Mouse (Mus musculus) embryonic facial prominence, embryonic 12.5 days (tissue): ENCODE data around the gene Apon. TPM values are rescaled to one million over a fixed set of nuclear protein-coding genes. Genes with fewer than 3 reads are reported as not detected.

ENCODE experiments used
- ATAC-seq: fragments of 200-750 bp; cut with Nextera tagmentation; 2 replicates; pipeline ENCODE4 v1.8.0; 2017; ENCODE audit not compliant: insufficient number of reproducible peaks, insufficient read depth, low FRiP score, low TSS enrichment
- H3K27ac ChIP-seq: fragments of 300-500 bp; sonication (generic); 2 replicates; pipeline ENCODE4 v1.5.1; 2016; ENCODE audit warnings: mild to moderate bottlenecking
- H3K27me3 ChIP-seq: fragments of 300-500 bp; sonication (generic); 2 replicates; pipeline ENCODE4 v1.6.1; 2016; ENCODE audit warnings: mild to moderate bottlenecking, moderate library complexity
- H3K36me3 ChIP-seq: fragments of 300-500 bp; sonication (generic); 2 replicates; pipeline ENCODE4 v1.6.1; 2016; ENCODE audit warnings: mild to moderate bottlenecking
- H3K4me1 ChIP-seq: fragments of 300-500 bp; sonication (generic); 2 replicates; pipeline ENCODE4 v1.6.1; 2016
- H3K4me2 ChIP-seq: fragments of 300-500 bp; sonication (generic); replicated peaks from 2 replicates; pipeline ENCODE4 v1.6.1; 2016; ENCODE audit warnings: mild to moderate bottlenecking, moderate library complexity
- H3K4me3 ChIP-seq: fragments of 300-500 bp; sonication (generic); 2 replicates; pipeline ENCODE4 v1.5.1; 2016; ENCODE audit warnings: mild to moderate bottlenecking
- H3K9ac ChIP-seq: fragments of 300-500 bp; sonication (generic); 2 replicates; pipeline ENCODE4 v1.6.1; 2016; ENCODE audit warnings: mild to moderate bottlenecking, moderate library complexity
- H3K9me3 ChIP-seq: fragments of 300-500 bp; sonication (generic); 2 replicates; pipeline ENCODE4 v1.6.1; 2016; ENCODE audit warnings: mild to moderate bottlenecking, moderate library complexity
- WGBS: fragments of 180-500 bp; shearing (Covaris S2); methylation state at CpG from one replicate; pipeline ENCODE4 v1.1.7; 2016; 5-methylcytosine and 5-hydroxymethylcytosine counted together
- polyA plus RNA-seq: library from polyadenylated mRNA; unstranded; fragments of >200 nt; fragmentation: Nextera tagmentation; extraction: Ambion mirVana; gene quantifications from 2 replicates; pipeline ENCODE4 v1.2.1, GENCODE M21; 2016

The Apon gene
- polyA plus RNA-seq, 1 experiment from 2014 or later = 0.90 TPM

- Histone ChIP-seq H3K36me3 (no peaks in the 10 kb centered on the region), H3K4me1 (no peaks in the 10 kb centered on the region), H3K9ac (no peak overlapping the region), H3K9me3 (no peaks in the 10 kb centered on the region), H3K4me3 (no peak overlapping the region), H3K4me2 (no peak overlapping the region), H3K27ac (no peak overlapping the region), H3K27me3 (peaks cover 4% of the 10 kb centered on the region; the same call in 1 of the 2 replicates)
- no peak for ATAC-seq
- WGBS = 94% methylated on average over 18 of the region's 18 CpGs
Measured at GRCm38 (mm10) chr10:128218387-128219117, 35.3 kb upstream of the Apon start.

- H3K27ac ChIP-seq = no peak overlapping the region
- H3K9ac ChIP-seq = no peak overlapping the region
- WGBS = 56% methylated on average over 16 of the region's 16 CpGs
Measured at GRCm38 (mm10) chr10:128221533-128222286, 32.2 kb upstream of the Apon start.

GRCm38 (mm10) chr10:128225064-128225463 is 28.8 kb upstream of the Apon start:
- no peak overlapping the region for H3K4me3 ChIP-seq
- H3K27ac ChIP-seq = peak overlapping the region; percentile 72
- ATAC-seq = no peak
- no peaks in the 10 kb centered on the region for H3K36me3 ChIP-seq
- H3K4me1 ChIP-seq = peaks cover 13% of the 10 kb centered on the region
- H3K27me3 ChIP-seq = no peaks in the 10 kb centered on the region
- H3K4me2 ChIP-seq = no peak overlapping the region
- H3K9ac ChIP-seq = no peak overlapping the region
- WGBS = 29% methylated on average over 5 of the region's 5 CpGs
- no peaks in the 10 kb centered on the region for H3K9me3 ChIP-seq

More at GRCm38 (mm10) chr10:128221533-128222286, 32.2 kb upstream of the Apon start:
- Histone ChIP-seq H3K4me3 (no peak overlapping the region), H3K4me2 (no peak overlapping the region), H3K4me1 (peaks cover 13% of the 10 kb centered on the region), H3K9me3 (no peaks in the 10 kb centered on the region), H3K36me3 (no peaks in the 10 kb centered on the region), H3K27me3 (no peaks in the 10 kb centered on the region)
- no peak for ATAC-seq

- no peak within 1 kb of the TSS for H3K9ac ChIP-seq
- H3K36me3 ChIP-seq = no peaks in the 10 kb centered on the region
- H3K4me3 ChIP-seq = no peak within 1 kb of the TSS
- WGBS = 42% methylated on average over 4 of the region's 4 CpGs
- H3K27me3 ChIP-seq = no peaks in the 10 kb centered on the region
- peak within 1 kb of the TSS; percentile 72 for H3K27ac ChIP-seq
- H3K9me3 ChIP-seq = no peaks in the 10 kb centered on the region
- H3K4me1 ChIP-seq = peaks cover 13% of the 10 kb centered on the region
- no peak within 1 kb of the TSS for H3K4me2 ChIP-seq
- ATAC-seq = no peak
Measured at GRCm38 (mm10) chr10:128225538-128225937, 28.4 kb upstream of the Apon start, which contains the start of gene Mip. Gene Mip, plus strand, starts transcription at chr10:128225838.

- H3K4me3 ChIP-seq = no peak overlapping the region
- H3K27me3 ChIP-seq = no peaks in the 10 kb centered on the region
- no peak overlapping the region for H3K27ac ChIP-seq
- no peak overlapping the region for H3K9ac ChIP-seq
- ATAC-seq = no peak
- peaks cover 20% of the 10 kb centered on the region for H3K4me1 ChIP-seq
- H3K4me2 ChIP-seq = no peak overlapping the region
- H3K9me3 ChIP-seq = no peaks in the 10 kb centered on the region
- no peaks in the 10 kb centered on the region for H3K36me3 ChIP-seq
- WGBS = 84% methylated on average over 9 of the region's 9 CpGs
Measured at GRCm38 (mm10) chr10:128227592-128227991, 26.3 kb upstream of the Apon start.

- ATAC-seq = no peak
- 92% methylated on average over 8 of the region's 8 CpGs for WGBS
- Histone ChIP-seq H3K4me2 (no peak overlapping the region), H3K27me3 (no peaks in the 10 kb centered on the region), H3K9ac (no peak overlapping the region), H3K9me3 (no peaks in the 10 kb centered on the region), H3K4me3 (no peak overlapping the region), H3K4me1 (peaks cover 20% of the 10 kb centered on the region), H3K36me3 (no peaks in the 10 kb centered on the region), H3K27ac (no peak overlapping the region)
Measured at GRCm38 (mm10) chr10:128228009-128228408, 25.9 kb upstream of the Apon start.

GRCm38 (mm10) chr10:128230582-128230981 is 23.3 kb upstream of the Apon start:
- Histone ChIP-seq H3K36me3 (no peaks in the 10 kb centered on the region), H3K4me2 (peak overlapping the region; percentile 55; the same call in 1 of the 2 replicates), H3K9me3 (no peaks in the 10 kb centered on the region), H3K27me3 (no peaks in the 10 kb centered on the region), H3K4me1 (peaks cover 23% of the 10 kb centered on the region), H3K27ac (peak overlapping the region; percentile 92), H3K4me3 (no peak overlapping the region; the same call in 1 of the 2 replicates), H3K9ac (no peak overlapping the region)
- WGBS = 73% methylated on average over 12 of the region's 12 CpGs
- ATAC-seq = no peak

- no peaks in the 10 kb centered on the region for H3K27me3 ChIP-seq
- ATAC-seq = no peak
- no peaks in the 10 kb centered on the region for H3K9me3 ChIP-seq
- WGBS = 17% methylated on average over 5 of the region's 5 CpGs
- peak overlapping the region; percentile 62 for H3K4me3 ChIP-seq
- peak overlapping the region; percentile 92 for H3K27ac ChIP-seq
- H3K4me1 ChIP-seq = peaks cover 24% of the 10 kb centered on the region
- H3K4me2 ChIP-seq = peak overlapping the region; percentile 55
- H3K36me3 ChIP-seq = no peaks in the 10 kb centered on the region
- H3K9ac ChIP-seq = peak overlapping the region; percentile 75
Measured at GRCm38 (mm10) chr10:128231146-128231545, 22.8 kb upstream of the Apon start.

- ATAC-seq = peak; percentile 87
Measured at GRCm38 (mm10) chr10:128231697-128232419, 22.0 kb upstream of the Apon start, which contains the start of gene Timeless. Gene Timeless, plus strand, starts transcription at chr10:128232065.

GRCm38 (mm10) chr10:128232420-128232985 is 21.4 kb upstream of the Apon start:
- H3K9me3 ChIP-seq = no peaks in the 10 kb centered on the region
- peak overlapping the region; percentile 92 for H3K27ac ChIP-seq
- H3K9ac ChIP-seq = peak overlapping the region; percentile 75
- no peaks in the 10 kb centered on the region for H3K27me3 ChIP-seq
- peak overlapping the region; percentile 55 for H3K4me2 ChIP-seq
- 0% methylated on average over 14 of the region's 14 CpGs for WGBS
- H3K4me3 ChIP-seq = peak overlapping the region; percentile 62
- ATAC-seq = no peak
- H3K4me1 ChIP-seq = peaks cover 28% of the 10 kb centered on the region
- no peaks in the 10 kb centered on the region for H3K36me3 ChIP-seq

More at GRCm38 (mm10) chr10:128231697-128232419, 22.0 kb upstream of the Apon start, which contains the start of gene Timeless:
- Histone ChIP-seq H3K27me3 (no peaks in the 10 kb centered on the region), H3K4me2 (peak within 1 kb of the TSS; percentile 55), H3K27ac (peak within 1 kb of the TSS; percentile 92), H3K4me1 (peaks cover 27% of the 10 kb centered on the region), H3K9ac (peak within 1 kb of the TSS; percentile 75), H3K4me3 (peak within 1 kb of the TSS; percentile 62), H3K9me3 (no peaks in the 10 kb centered on the region), H3K36me3 (no peaks in the 10 kb centered on the region)
- under 1% methylated on average over 57 of the region's 58 CpGs for WGBS

GRCm38 (mm10) chr10:128236321-128236720 is 17.6 kb upstream of the Apon start:
- no peaks in the 10 kb centered on the region for H3K9me3 ChIP-seq
- peaks cover 30% of the 10 kb centered on the region for H3K4me1 ChIP-seq
- H3K9ac ChIP-seq = no peak overlapping the region
- no peak overlapping the region for H3K4me3 ChIP-seq
- 0 out of 2 replicates have a peak overlapping the region, but pooled peaks have one; percentile 3 for H3K4me2 ChIP-seq
- WGBS = 42% methylated on average over 4 of the region's 4 CpGs
- peak overlapping the region; percentile 73 for H3K27ac ChIP-seq
- peaks cover 17% of the 10 kb centered on the region for H3K36me3 ChIP-seq
- ATAC-seq = no peak
- no peaks in the 10 kb centered on the region for H3K27me3 ChIP-seq
